Mouse (Mus musculus): ENCODE data around the gene Pyy. TPM values are rescaled to one million over a fixed set of nuclear protein-coding genes. Genes with fewer than 3 reads are reported as not detected.
A peak's percentile ranks its signal among the peaks of the same experiment; 100 is the strongest.

Gene Pyy
- total RNA-seq, 1 experiment: 0.49 TPM

DNA sequence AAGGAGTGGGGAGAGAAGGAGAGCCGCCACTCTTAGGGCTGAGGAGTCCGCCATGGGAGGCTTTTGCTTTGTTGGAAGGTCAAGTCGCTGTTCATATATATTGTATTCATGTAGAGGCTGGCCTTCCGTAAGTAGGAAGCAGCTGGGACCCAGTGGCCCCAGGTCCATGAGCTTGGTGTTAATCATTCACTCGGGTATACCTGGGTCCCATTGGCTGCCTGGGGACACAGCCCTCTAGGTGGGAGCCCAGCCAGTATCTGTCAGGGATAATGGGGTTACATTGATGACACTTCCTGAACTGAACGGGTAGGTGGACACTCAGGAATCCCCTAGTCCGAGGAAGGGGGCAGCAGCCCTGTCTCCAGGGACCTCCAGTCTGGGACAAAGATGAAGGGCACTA lies 34.7 kb upstream of the Pyy start:
- no peak overlapping the region for H3K9ac ChIP-seq (ENCODE audit: insufficient read depth, low read depth, low read length, poor library complexity, severe bottlenecking)
- H3K9me3 ChIP-seq (ENCODE audit: control insufficient read depth, insufficient read depth, low read depth, low read length): no peaks in the 10 kb centered on the region
- no peak for DNase-seq (ENCODE audit: low read depth, low spot score)
- H3K36me3 ChIP-seq (ENCODE audit: control insufficient read depth, insufficient read depth, low read length, poor library complexity, severe bottlenecking): no peaks in the 10 kb centered on the region
- no peak overlapping the region for H3K27ac ChIP-seq (ENCODE audit: insufficient read depth, low read depth, low read length, poor library complexity, severe bottlenecking)
- in situ Hi-C loops (cut with MboI; ENCODE audit: low sequenced_read_pairs in 2 of 2, unreplicated experiment in 2 of 2): no loop called here
- peaks cover 2 to 8% of the 10 kb centered on the region in 2 experiments; a peak in 3 of 4 replicates for H3K4me1 ChIP-seq (ENCODE audit: control insufficient read depth in 2 of 2, insufficient read depth in 2 of 2, low read length in 2 of 2, poor library complexity in 1 of 2)
- no peak overlapping the region for H3K4me3 ChIP-seq (ENCODE audit: insufficient read depth in 1 of 2, low read depth in 1 of 2, low read length in 2 of 2, poor library complexity in 1 of 2, severe bottlenecking in 1 of 2)
- TF ChIP-seq HCFC1 (IDR thresholded peaks at IDR 0.05; ENCODE audit: borderline replicate concordance, insufficient read depth, low read length) (no peak), ZC3H11A (IDR thresholded peaks at IDR 0.05; ENCODE audit: borderline replicate concordance, low read depth, low read length) (no peak), CHD2 (IDR thresholded peaks at IDR 0.05; ENCODE audit: low read depth, low read length) (no peak), MAFK (IDR thresholded peaks at IDR 0.05; ENCODE audit: insufficient read depth, low read depth, low read length) (no peak), ZNF384 (IDR thresholded peaks at IDR 0.05; ENCODE audit: low read depth, low read length) (no peak)

DNA sequence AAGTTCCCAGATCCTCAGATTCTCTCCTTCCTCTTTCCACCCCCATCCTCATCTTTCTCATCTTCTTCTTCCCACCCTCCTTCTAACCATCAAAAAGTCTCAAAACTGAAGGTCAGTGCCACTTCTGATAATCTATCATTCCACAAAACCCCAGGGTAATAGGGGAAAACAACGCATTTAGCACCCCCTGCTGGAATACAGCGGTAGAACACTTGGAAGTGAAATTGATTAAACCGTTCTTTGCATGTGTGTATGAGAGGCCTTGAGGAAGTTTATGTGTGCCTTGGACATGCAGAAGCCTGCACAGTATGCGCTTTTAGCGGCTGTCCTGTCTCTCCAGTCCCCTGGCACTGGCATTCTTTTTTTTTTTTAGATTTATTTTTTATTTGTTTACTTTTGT lies 32.9 kb upstream of the Pyy start:
- no peak overlapping the region for H3K27ac ChIP-seq (ENCODE audit: insufficient read depth, low read depth, low read length, poor library complexity, severe bottlenecking)
- in situ Hi-C loops (cut with MboI; ENCODE audit: low sequenced_read_pairs in 2 of 2, unreplicated experiment in 2 of 2): no loop called here
- H3K9me3 ChIP-seq (ENCODE audit: control insufficient read depth, insufficient read depth, low read depth, low read length): no peaks in the 10 kb centered on the region
- TF ChIP-seq HCFC1 (IDR thresholded peaks at IDR 0.05; ENCODE audit: borderline replicate concordance, insufficient read depth, low read length) (no peak), ZC3H11A (IDR thresholded peaks at IDR 0.05; ENCODE audit: borderline replicate concordance, low read depth, low read length) (no peak), MAFK (IDR thresholded peaks at IDR 0.05; ENCODE audit: insufficient read depth, low read depth, low read length) (no peak), ZNF384 (IDR thresholded peaks at IDR 0.05; ENCODE audit: low read depth, low read length) (no peak), CHD2 (IDR thresholded peaks at IDR 0.05; ENCODE audit: low read depth, low read length) (no peak)
- H3K9ac ChIP-seq (ENCODE audit: insufficient read depth, low read depth, low read length, poor library complexity, severe bottlenecking): no peak overlapping the region
- DNase-seq (ENCODE audit: low read depth, low spot score): peak; percentile 71
- no peaks in the 10 kb centered on the region; a peak in 1 of 4 replicates for H3K4me1 ChIP-seq (ENCODE audit: control insufficient read depth in 2 of 2, insufficient read depth in 2 of 2, low read length in 2 of 2, poor library complexity in 1 of 2)
- H3K36me3 ChIP-seq (ENCODE audit: control insufficient read depth, insufficient read depth, low read length, poor library complexity, severe bottlenecking): no peaks in the 10 kb centered on the region
- H3K4me3 ChIP-seq (ENCODE audit: insufficient read depth in 1 of 2, low read depth in 1 of 2, low read length in 2 of 2, poor library complexity in 1 of 2, severe bottlenecking in 1 of 2): no peak overlapping the region

DNA sequence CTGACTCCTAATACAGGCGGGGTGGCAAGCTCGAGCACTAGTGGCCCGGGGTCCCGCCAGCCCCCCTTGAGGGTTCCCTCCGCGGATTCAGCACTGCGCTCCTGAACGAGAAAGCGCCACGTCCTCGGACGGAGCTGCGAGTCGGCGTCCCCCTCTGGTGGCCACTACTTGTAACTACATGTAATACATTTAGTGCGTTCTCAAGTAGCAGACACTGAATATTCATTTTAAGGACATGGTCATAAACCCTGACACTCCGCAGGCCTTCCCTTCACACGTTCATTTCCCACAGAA lies 30.8 kb upstream of the Pyy start:
- H3K36me3 ChIP-seq (ENCODE audit: control insufficient read depth, insufficient read depth, low read length, poor library complexity, severe bottlenecking): no peaks in the 10 kb centered on the region
- DNase-seq (ENCODE audit: low read depth, low spot score): no peak
- peak overlapping the region; percentile 47; the same call in 1 of the 2 replicates for H3K9ac ChIP-seq (ENCODE audit: insufficient read depth, low read depth, low read length, poor library complexity, severe bottlenecking)
- no peaks in the 10 kb centered on the region for H3K9me3 ChIP-seq (ENCODE audit: control insufficient read depth, insufficient read depth, low read depth, low read length)
- no peak overlapping the region for H3K27ac ChIP-seq (ENCODE audit: insufficient read depth, low read depth, low read length, poor library complexity, severe bottlenecking)
- peak overlapping the region; percentile 52 for H3K4me3 ChIP-seq (ENCODE audit: insufficient read depth in 1 of 2, low read depth in 1 of 2, low read length in 2 of 2, poor library complexity in 1 of 2, severe bottlenecking in 1 of 2)
- no peak for TF ChIP-seq CHD2 (IDR thresholded peaks at IDR 0.05; ENCODE audit: low read depth, low read length)
- no peak for TF ChIP-seq HCFC1 (IDR thresholded peaks at IDR 0.05; ENCODE audit: borderline replicate concordance, insufficient read depth, low read length)
- TF ChIP-seq ZC3H11A (IDR thresholded peaks at IDR 0.05; ENCODE audit: borderline replicate concordance, low read depth, low read length): peak; percentile 77; the same call in 1 of the 2 replicates
- in situ Hi-C loops (cut with MboI; ENCODE audit: low sequenced_read_pairs in 2 of 2, unreplicated experiment in 2 of 2): no loop called here
- peaks cover 2 to 7% of the 10 kb centered on the region in 2 experiments; a peak in 2 of 4 replicates for H3K4me1 ChIP-seq (ENCODE audit: control insufficient read depth in 2 of 2, insufficient read depth in 2 of 2, low read length in 2 of 2, poor library complexity in 1 of 2)

DNA sequence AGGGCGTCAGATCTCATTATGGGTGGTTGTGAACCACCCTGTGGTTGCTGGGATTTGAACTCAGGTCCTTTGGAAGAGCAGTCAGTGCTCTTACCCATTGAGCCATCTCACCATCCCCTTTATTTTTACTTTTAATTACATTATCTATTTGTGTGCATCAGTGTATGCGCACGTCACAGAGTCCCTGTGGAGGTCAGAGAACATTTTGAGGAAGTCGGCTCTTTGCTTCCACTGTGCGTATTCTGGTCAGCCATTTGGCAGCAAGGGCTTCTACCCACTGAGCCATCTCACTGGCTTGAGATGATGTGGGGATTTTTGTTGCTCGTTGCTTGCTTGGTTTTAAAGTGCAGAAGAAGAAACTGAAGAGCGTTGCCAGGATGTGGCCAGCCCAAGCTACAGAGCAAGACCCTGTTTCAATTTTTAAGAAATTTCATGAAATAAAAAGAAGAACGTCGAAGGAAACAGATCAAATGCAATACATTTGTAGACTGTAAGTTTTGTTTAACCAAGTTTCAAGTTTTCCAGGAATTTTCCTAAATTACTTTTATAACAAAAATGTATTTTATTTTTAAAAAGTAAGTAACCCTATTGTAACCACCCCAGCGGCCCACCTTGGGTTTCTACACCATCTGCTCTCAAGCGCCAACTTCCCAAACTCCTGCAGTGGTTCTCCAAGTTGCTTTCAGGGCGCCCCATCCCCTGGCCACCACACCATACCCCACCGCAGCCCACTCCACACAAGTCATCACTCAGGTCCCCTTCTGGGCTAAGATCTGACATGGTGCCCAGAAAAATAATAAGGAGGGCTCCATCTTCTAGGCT lies 30.2 kb upstream of the Pyy start:
- no peak overlapping the region for H3K27ac ChIP-seq (ENCODE audit: insufficient read depth, low read depth, low read length, poor library complexity, severe bottlenecking)
- H3K9ac ChIP-seq (ENCODE audit: insufficient read depth, low read depth, low read length, poor library complexity, severe bottlenecking): peak overlapping the region; percentile 47; the same call in 1 of the 2 replicates
- no peak for TF ChIP-seq ZNF384 (IDR thresholded peaks at IDR 0.05; ENCODE audit: low read depth, low read length)
- no peak for TF ChIP-seq HCFC1 (IDR thresholded peaks at IDR 0.05; ENCODE audit: borderline replicate concordance, insufficient read depth, low read length)
- TF ChIP-seq MAFK (IDR thresholded peaks at IDR 0.05; ENCODE audit: insufficient read depth, low read depth, low read length): no peak
- TF ChIP-seq ZC3H11A (IDR thresholded peaks at IDR 0.05; ENCODE audit: borderline replicate concordance, low read depth, low read length): no peak
- no peak for TF ChIP-seq CHD2 (IDR thresholded peaks at IDR 0.05; ENCODE audit: low read depth, low read length)
- DNase-seq (ENCODE audit: low read depth, low spot score): no peak
- H3K9me3 ChIP-seq (ENCODE audit: control insufficient read depth, insufficient read depth, low read depth, low read length): no peaks in the 10 kb centered on the region
- H3K36me3 ChIP-seq (ENCODE audit: control insufficient read depth, insufficient read depth, low read length, poor library complexity, severe bottlenecking): no peaks in the 10 kb centered on the region
- peaks cover 2 to 7% of the 10 kb centered on the region in 2 experiments; a peak in 2 of 4 replicates for H3K4me1 ChIP-seq (ENCODE audit: control insufficient read depth in 2 of 2, insufficient read depth in 2 of 2, low read length in 2 of 2, poor library complexity in 1 of 2)
- H3K4me3 ChIP-seq (ENCODE audit: insufficient read depth in 1 of 2, low read depth in 1 of 2, low read length in 2 of 2, poor library complexity in 1 of 2, severe bottlenecking in 1 of 2): peak overlapping the region; percentile 52
- in situ Hi-C loops (cut with MboI; ENCODE audit: low sequenced_read_pairs in 2 of 2, unreplicated experiment in 2 of 2): no loop called here

Data from ES-E14 (cell line).